Mouse (Mus musculus): ENCODE results near the gene Oxa1l. TPM values are rescaled to one million over a fixed set of nuclear protein-coding genes. Genes with fewer than 3 reads are reported as not detected.

The Oxa1l gene
- total and polyA plus RNA-seq, 3 experiments, result 43.3 to 143 TPM; not detected in 1

DNA sequence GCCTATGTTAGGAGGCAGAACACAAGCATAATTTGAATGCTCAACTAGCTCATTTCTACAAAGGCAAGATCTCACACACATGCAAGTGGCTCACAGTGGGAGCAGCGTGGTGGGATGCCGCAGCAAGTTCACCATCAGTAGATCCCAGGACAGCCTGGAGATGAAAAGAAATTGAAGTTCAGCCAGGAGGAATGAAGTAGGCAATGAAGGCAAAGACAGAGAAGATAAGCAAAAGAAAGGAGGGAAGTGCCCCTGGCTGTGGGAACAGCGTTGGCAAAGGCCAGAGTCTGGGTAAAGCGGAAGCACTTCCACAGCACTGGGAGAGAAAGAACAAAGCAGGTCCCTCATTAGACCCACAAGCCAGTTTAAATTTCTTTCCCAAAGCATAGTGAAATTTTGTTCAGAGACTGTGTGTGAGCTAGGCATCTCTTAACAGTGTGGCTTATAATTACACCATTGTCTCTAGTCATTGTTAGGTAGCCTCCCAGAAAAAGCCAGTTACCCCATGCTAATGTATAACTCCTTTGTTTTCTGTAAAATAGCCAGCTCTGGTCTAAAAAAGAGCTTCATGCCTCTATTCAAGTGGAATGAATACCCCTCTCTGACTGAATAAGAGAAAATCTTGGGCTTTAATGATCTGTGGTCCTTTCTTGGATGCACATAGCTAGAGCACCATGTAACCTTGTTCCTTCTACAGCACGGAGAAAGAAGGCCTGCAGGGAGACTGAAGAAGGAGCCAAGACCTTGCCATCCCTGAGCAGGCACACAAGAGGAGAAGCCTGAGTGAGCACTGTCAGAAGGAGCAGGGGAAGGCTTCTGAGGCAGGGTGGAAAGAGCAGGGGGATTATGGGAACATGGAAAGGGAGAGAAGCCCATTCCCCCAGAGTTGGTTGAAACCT lies 28.2 kb upstream of the Oxa1l start:
- Histone ChIP-seq H3K79me2 (ENCODE audit: control insufficient read depth, insufficient read depth, low read length, poor library complexity) (no peaks in the 10 kb centered on the region), H3K4me3 (ENCODE audit: control insufficient read depth in 1 of 2, insufficient read depth in 1 of 2, low read depth in 2 of 2, low read length in 2 of 2) (no peak overlapping the region), H3K27ac (ENCODE audit: control insufficient read depth, low read depth, low read length) (no peak overlapping the region), H3K9me3 (replicated peaks; ENCODE audit: insufficient read depth, low read length) (no peaks in the 10 kb centered on the region), H3K27me3 (ENCODE audit: control insufficient read depth in 1 of 2, insufficient read depth in 2 of 2, low read length in 2 of 2) (peaks cover 2% of the 10 kb centered on the region in 2 experiments; a peak in 1 of 4 replicates), H3K36me3 (ENCODE audit: control insufficient read depth in 1 of 2, insufficient read depth in 2 of 2, low read length in 2 of 2) (peaks cover 0 to 15% of the 10 kb centered on the region in 2 experiments; a peak in 2 of 4 replicates), H3K4me1 (ENCODE audit: control insufficient read depth in 1 of 2, insufficient read depth in 2 of 2, low read length in 2 of 2) (peaks cover 14 to 19% of the 10 kb centered on the region in 2 experiments), H3K9ac (ENCODE audit: control insufficient read depth, low read depth, low read length, poor library complexity, severe bottlenecking) (no peak overlapping the region)
- DNase-seq (ENCODE audit: low read depth, low spot score), result no peak
- TF ChIP-seq TCF12 (IDR thresholded peaks at IDR 0.05; ENCODE audit: low read depth, low read length) (no peak), RCOR1 (IDR thresholded peaks at IDR 0.05; ENCODE audit: low read depth, low read length) (no peak), EP300 (IDR thresholded peaks at IDR 0.05; ENCODE audit: low read depth in 1 of 2, low read length in 2 of 2) (no peak), USF1 (IDR thresholded peaks at IDR 0.05; ENCODE audit: low read depth, low read length) (no peak), BHLHE40 (IDR thresholded peaks at IDR 0.05; ENCODE audit: borderline replicate concordance, low read depth, low read length) (no peak), MEF2A (IDR thresholded peaks at IDR 0.05; ENCODE audit: extremely low read depth, insufficient replicate concordance, low read depth, low read length, poor library complexity, severe bottlenecking) (no peak), CHD2 (IDR thresholded peaks at IDR 0.05; ENCODE audit: low read length) (no peak), TBP (IDR thresholded peaks at IDR 0.05; ENCODE audit: low read depth, low read length) (no peak), ZKSCAN1 (IDR thresholded peaks at IDR 0.05; ENCODE audit: low read depth, low read length) (no peak), KAT2A (conservative IDR thresholded peaks at IDR 0.05; ENCODE audit: low read depth, low read length) (no peak), RAD21 (IDR thresholded peaks at IDR 0.05; ENCODE audit: low read depth, low read length) (no peak), SIN3A (IDR thresholded peaks at IDR 0.05; ENCODE audit: low read length) (no peak), NELFE (IDR thresholded peaks at IDR 0.05; ENCODE audit: low read depth, low read length) (no peak), HCFC1 (IDR thresholded peaks at IDR 0.05; ENCODE audit: low read depth, low read length) (no peak), ZMIZ1 (IDR thresholded peaks at IDR 0.05; ENCODE audit: low read depth, low read length) (no peak), JUND (IDR thresholded peaks at IDR 0.05; ENCODE audit: low read depth, low read length) (no peak), NRF1 (IDR thresholded peaks at IDR 0.05; ENCODE audit: insufficient read depth, low read depth, low read length, poor library complexity, severe bottlenecking) (no peak), MAFK (IDR thresholded peaks at IDR 0.05; ENCODE audit: borderline replicate concordance, low read depth, low read length) (no peak)
